Mouse (Mus musculus) intestine, postnatal 0 days (tissue): Measurements from ENCODE around the gene Lect2. TPM values are rescaled to one million over a fixed set of nuclear protein-coding genes. Genes with fewer than 3 reads are reported as not detected.

Experiments
- ATAC-seq: fragments of 200-750 bp; cut with Nextera tagmentation; 2 replicates; pipeline ENCODE4 v1.8.0; 2017; ENCODE audit warnings: mild to moderate bottlenecking, moderate TSS enrichment, moderate library complexity
- H3K27ac ChIP-seq: fragments of 300-500 bp; sonication (generic); 2 replicates; pipeline ENCODE4 v1.5.1; 2014; ENCODE audit warnings: mild to moderate bottlenecking, low read depth, low read length, moderate library complexity
- H3K27me3 ChIP-seq: fragments of 300-500 bp; sonication (generic); replicated peaks from 2 replicates; pipeline ENCODE4 v1.6.1; 2014; ENCODE audit warnings: low read length, mixed read lengths; ENCODE audit not compliant: control insufficient read depth, insufficient read depth
- H3K36me3 ChIP-seq: fragments of 300-500 bp; sonication (generic); 2 replicates; pipeline ENCODE4 v1.6.1; 2014; ENCODE audit warnings: mild to moderate bottlenecking, moderate library complexity; ENCODE audit not compliant: control insufficient read depth, insufficient read depth
- H3K4me1 ChIP-seq: fragments of 300-500 bp; sonication (generic); replicated peaks from 2 replicates; pipeline ENCODE4 v1.6.1; 2014; ENCODE audit warnings: antibody characterized with exemption, low read length, mixed read lengths; ENCODE audit not compliant: control insufficient read depth, insufficient read depth
- H3K4me2 ChIP-seq: fragments of 300-500 bp; sonication (generic); replicated peaks from 2 replicates; pipeline ENCODE4 v1.6.1; 2014; ENCODE audit warnings: low read depth, mild to moderate bottlenecking, moderate library complexity
- H3K4me3 ChIP-seq: fragments of 300-500 bp; sonication (generic); 2 replicates; pipeline ENCODE4 v1.5.1; 2014; ENCODE audit warnings: low read depth, low read length
- H3K9ac ChIP-seq: fragments of 300-500 bp; sonication (generic); 2 replicates; pipeline ENCODE4 v1.6.1; 2014; ENCODE audit warnings: mild to moderate bottlenecking, low read depth, low read length
- H3K9me3 ChIP-seq: fragments of 300-500 bp; sonication (generic); 2 replicates; pipeline ENCODE4 v1.6.1; 2016; ENCODE audit warnings: mixed run types; ENCODE audit not compliant: control insufficient read depth
- CTCF ChIP-seq: sonication (generic); IDR thresholded peaks from 2 replicates; pipeline ENCODE4 v1.5.1; 2016; ENCODE audit warnings: low read depth, mild to moderate bottlenecking, control low read depth, antibody characterized with exemption, moderate library complexity
- WGBS: fragments of 180-500 bp; shearing (Covaris S2); extraction: QIAGEN DNeasy Blood & Tissue Kit; methylation state at CpG from one replicate; pipeline ENCODE4 v1.1.7; 2014; 5-methylcytosine and 5-hydroxymethylcytosine counted together
- polyA plus RNA-seq: library from polyadenylated mRNA; unstranded; fragments of >200 nt; fragmentation: Nextera tagmentation; extraction: Ambion mirVana; gene quantifications from 2 replicates; pipeline ENCODE4 v1.2.1, GENCODE M21; 2015

Gene Lect2
- polyA plus RNA-seq, 1 experiment from 2014 or later = 48.8 TPM

- Histone ChIP-seq H3K9me3 (no peaks in the 10 kb centered on the region), H3K4me1 (peaks cover 4% of the 10 kb centered on the region; the same call in 1 of the 2 replicates), H3K4me2 (no peak overlapping the region), H3K27ac (no peak overlapping the region), H3K27me3 (no peaks in the 10 kb centered on the region), H3K4me3 (no peak overlapping the region), H3K36me3 (no peaks in the 10 kb centered on the region), H3K9ac (no peak overlapping the region)
- no peak for ATAC-seq
- TF ChIP-seq CTCF = no peak
- 77% methylated on average over 5 of the region's 5 CpGs for WGBS
Measured at GRCm38 (mm10) chr13:56580450-56580849, 32.1 kb upstream of the Lect2 start.

GRCm38 (mm10) chr13:56578097-56578496, 29.8 kb upstream of the Lect2 start:
- Histone ChIP-seq H3K27me3 (no peaks in the 10 kb centered on the region), H3K4me2 (no peak overlapping the region), H3K4me3 (no peak overlapping the region), H3K4me1 (peaks cover 4% of the 10 kb centered on the region; the same call in 1 of the 2 replicates), H3K27ac (no peak overlapping the region), H3K36me3 (no peaks in the 10 kb centered on the region), H3K9ac (no peak overlapping the region), H3K9me3 (no peaks in the 10 kb centered on the region)
- TF ChIP-seq CTCF = peak; percentile 60
- no peak for ATAC-seq
- WGBS = 85% methylated on average over 5 of the region's 5 CpGs

GRCm38 (mm10) chr13:56575701-56576321, 27.5 kb upstream of the Lect2 start:
- ATAC-seq = peak; percentile 62
- 40% methylated on average over 12 of the region's 12 CpGs for WGBS
- H3K9ac ChIP-seq = no peak overlapping the region
- no peaks in the 10 kb centered on the region for H3K36me3 ChIP-seq
- no peaks in the 10 kb centered on the region for H3K9me3 ChIP-seq
- peak; percentile 94 for TF ChIP-seq CTCF
- H3K4me2 ChIP-seq = no peak overlapping the region
- H3K27me3 ChIP-seq = 0 out of 2 replicates have a peak, but pooled peaks cover 2% of the 10 kb centered on the region
- no peaks in the 10 kb centered on the region; the same call in 1 of the 2 replicates for H3K4me1 ChIP-seq
- H3K4me3 ChIP-seq = no peak overlapping the region
- peak overlapping the region; percentile 70 for H3K27ac ChIP-seq

GRCm38 (mm10) chr13:56575074-56575473, 26.8 kb upstream of the Lect2 start:
- no peak overlapping the region for H3K4me3 ChIP-seq
- peak; percentile 62 for ATAC-seq
- 82% methylated on average over 4 of the region's 4 CpGs for WGBS
- H3K27ac ChIP-seq = peak overlapping the region; percentile 70; the same call in 1 of the 2 replicates
- H3K4me2 ChIP-seq = no peak overlapping the region
- H3K9ac ChIP-seq = no peak overlapping the region
- 0 out of 2 replicates have a peak, but pooled peaks cover 2% of the 10 kb centered on the region for H3K27me3 ChIP-seq
- TF ChIP-seq CTCF = no peak
- no peaks in the 10 kb centered on the region for H3K36me3 ChIP-seq
- no peaks in the 10 kb centered on the region; the same call in 1 of the 2 replicates for H3K4me1 ChIP-seq
- no peaks in the 10 kb centered on the region for H3K9me3 ChIP-seq

GRCm38 (mm10) chr13:56571645-56572044, 23.3 kb upstream of the Lect2 start:
- no peak for TF ChIP-seq CTCF
- Histone ChIP-seq H3K4me1 (no peaks in the 10 kb centered on the region; the same call in 1 of the 2 replicates), H3K9me3 (no peaks in the 10 kb centered on the region), H3K36me3 (no peaks in the 10 kb centered on the region), H3K27ac (no peak overlapping the region), H3K4me3 (no peak overlapping the region), H3K9ac (no peak overlapping the region), H3K4me2 (no peak overlapping the region), H3K27me3 (0 out of 2 replicates have a peak, but pooled peaks cover 2% of the 10 kb centered on the region)
- WGBS = 70% methylated on average over 8 of the region's 8 CpGs
- ATAC-seq = no peak

- no peak for ATAC-seq
- no peak overlapping the region for H3K27ac ChIP-seq
- 56% methylated on average over 10 of the region's 10 CpGs for WGBS
Measured at GRCm38 (mm10) chr13:56566336-56566735, 18.0 kb upstream of the Lect2 start.

More at GRCm38 (mm10) chr13:56566336-56566735, 18.0 kb upstream of the Lect2 start:
- no peak for TF ChIP-seq CTCF
- H3K27me3 ChIP-seq = no peaks in the 10 kb centered on the region
- no peak overlapping the region for H3K4me3 ChIP-seq
- H3K36me3 ChIP-seq = no peaks in the 10 kb centered on the region
- no peak overlapping the region for H3K9ac ChIP-seq
- 0 out of 2 replicates have a peak, but pooled peaks cover 1% of the 10 kb centered on the region for H3K4me1 ChIP-seq
- H3K4me2 ChIP-seq = no peak overlapping the region
- H3K9me3 ChIP-seq = no peaks in the 10 kb centered on the region
